Mouse (Mus musculus) R1 (cell line): ENCODE measurements around the gene Nfkbib.

ENCODE experiments used
- DNase-seq: peaks from one replicate; pipeline ENCODE4 v3.0.0-alpha.2; 2018; ENCODE audit warnings: low read depth, low spot score

Gene Nfkbib

GRCm38 (mm10) chr7:28719159-28719558 is 48.2 kb downstream of the Nfkbib start:
- DNase-seq = peak; percentile 85

DNA sequence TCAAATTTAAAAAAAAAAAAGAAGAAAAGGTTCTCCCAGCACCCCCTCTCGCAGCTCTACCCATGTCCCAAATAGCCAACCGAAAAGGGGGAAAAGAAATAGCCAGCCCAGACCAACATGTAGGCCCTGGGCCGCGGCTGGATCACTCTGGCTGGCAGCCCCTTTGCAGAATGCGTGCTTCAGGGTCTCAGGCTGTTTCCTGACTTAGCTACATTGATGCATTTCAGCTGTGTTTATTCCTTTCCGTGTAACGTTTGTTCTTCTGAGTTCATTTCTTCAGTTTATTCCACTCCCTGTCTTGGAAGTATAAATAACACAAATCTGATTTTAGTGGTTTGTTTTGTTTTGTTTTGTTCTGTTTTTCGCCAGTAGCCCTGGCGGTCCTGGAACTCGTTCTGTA is 49.6 kb downstream of the Nfkbib start:
- DNase-seq = no peak

DNA sequence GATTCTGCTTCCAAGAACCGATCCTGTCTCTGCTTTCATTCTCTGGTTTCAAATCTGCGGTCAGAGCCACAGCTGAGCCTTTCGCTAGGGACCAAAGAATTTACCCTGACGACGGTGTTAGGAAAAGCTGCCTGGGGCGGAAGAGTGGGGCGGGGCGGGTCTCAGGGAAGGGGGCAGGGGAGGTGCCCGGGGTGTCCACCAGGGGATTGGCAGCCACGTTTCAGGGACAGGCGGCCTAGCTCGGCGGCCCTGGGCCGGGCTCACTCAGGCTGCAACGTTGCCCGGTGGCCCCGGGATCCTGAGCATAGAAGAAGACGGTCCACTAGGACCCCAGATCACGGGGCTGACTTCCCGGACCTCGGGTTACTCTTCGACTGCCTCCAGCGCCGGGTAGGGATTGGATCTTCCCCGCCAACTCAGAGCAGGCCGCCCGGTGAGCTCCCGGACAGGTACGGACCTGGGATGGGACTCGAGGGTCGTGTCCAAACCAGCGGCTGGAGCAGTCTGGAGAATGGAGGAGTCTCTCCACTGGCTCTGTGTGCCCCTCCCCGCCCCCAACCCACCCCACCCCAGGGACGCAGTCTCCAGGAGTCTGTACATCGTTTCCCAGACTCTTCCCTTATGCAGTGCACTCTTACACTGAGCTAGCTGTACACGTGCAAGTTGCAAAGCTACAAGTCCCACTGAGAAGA is 50.6 kb downstream of the Nfkbib start, which contains the start of gene Fbxo17:
TSS of gene Fbxo17 (plus strand) at position 215 of the 692 bp plus-strand sequence.
- DNase-seq = peak; percentile 70

GRCm38 (mm10) chr7:28715598-28715997 is 51.7 kb downstream of the Nfkbib start:
- peak; percentile 49 for DNase-seq

DNA sequence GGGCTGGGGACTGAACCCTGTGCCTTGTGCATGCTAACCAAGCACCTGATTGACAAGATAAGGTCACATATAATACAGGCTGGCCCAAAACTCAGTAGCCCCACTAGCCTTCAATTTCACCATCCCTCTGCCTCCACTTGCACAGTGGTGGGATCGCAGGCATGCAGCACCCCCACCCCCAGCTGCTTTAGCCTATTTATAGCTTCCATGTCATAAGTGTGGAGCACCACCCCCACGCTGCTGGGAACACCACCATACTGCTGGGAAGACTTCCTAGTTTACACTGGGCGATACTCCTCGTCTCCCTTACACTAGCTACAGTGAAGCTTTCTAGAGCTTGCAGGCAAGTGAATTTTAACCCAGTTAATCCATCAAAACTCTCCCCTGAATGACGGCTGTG is 52.6 kb downstream of the Nfkbib start:
- DNase-seq = no peak

DNA sequence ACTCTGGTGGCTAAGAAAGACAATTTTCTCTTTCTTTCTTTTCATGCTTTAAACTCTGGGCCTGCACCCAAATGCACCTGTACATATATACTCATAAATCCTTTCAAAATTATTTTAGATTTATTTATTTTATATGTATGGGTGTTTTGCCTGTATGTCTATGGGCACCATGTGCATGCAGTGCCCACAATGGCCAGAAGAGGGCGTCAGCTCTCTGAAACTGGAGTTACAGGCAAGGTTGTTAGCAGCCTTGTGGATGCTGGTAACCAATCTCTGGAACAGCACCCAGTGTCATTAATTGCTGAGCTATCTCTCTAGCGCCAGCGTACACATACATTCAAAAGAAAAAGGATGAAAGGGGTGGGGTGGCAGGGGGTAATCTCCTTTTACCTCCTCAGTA is 56.4 kb downstream of the Nfkbib start:
- DNase-seq = peak; percentile 75

- no peak for DNase-seq
These were observed 57.9 kb downstream of the Nfkbib start for GRCm38 (mm10) chr7:28709454-28709853.
